Mouse (Mus musculus): ENCODE measurements around the gene C1qtnf1. TPM values are rescaled to one million over a fixed set of nuclear protein-coding genes. Genes with fewer than 3 reads are reported as not detected.

The C1qtnf1 gene
- total and polyA plus RNA-seq, 3 experiments, result 15.2 to 16.0 (median 15.3) TPM

- Histone ChIP-seq H3K36me3 (ENCODE audit: control insufficient read depth, insufficient read depth, low read length) (no peaks in the 10 kb centered on the region), H3K27ac (no peak overlapping the region), H3K79me2 (replicated peaks; ENCODE audit: control insufficient read depth, insufficient read depth, low read length) (no peaks in the 10 kb centered on the region), H3K4me3 (no peak overlapping the region), H3K27me3 (ENCODE audit: control insufficient read depth, insufficient read depth, low read length) (no peaks in the 10 kb centered on the region; the same call in 1 of the 2 replicates), H3K4me1 (ENCODE audit: control insufficient read depth, insufficient read depth, low read length) (no peaks in the 10 kb centered on the region; the same call in 1 of the 2 replicates), H3K9ac (ENCODE audit: low read depth, low read length) (no peak overlapping the region)
- no peak for DNase-seq
- 63% methylated on average over 12 of the region's 12 CpGs for WGBS
- intact Hi-C loops (cut with DNase I), result no loop called here
- TF ChIP-seq EP300 (IDR thresholded peaks at IDR 0.05; ENCODE audit: insufficient read depth, low read depth, low read length) (no peak), CTCF (IDR thresholded peaks at IDR 0.05) (no peak), POLR2A (IDR thresholded peaks at IDR 0.05; ENCODE audit: insufficient read depth, low read depth, low read length) (no peak)
Measured at GRCm38 (mm10) chr11:118494001-118494737, 66.2 kb downstream of the C1qtnf1 start.

- TF ChIP-seq EP300 (IDR thresholded peaks at IDR 0.05; ENCODE audit: insufficient read depth, low read depth, low read length), result no peak
- no peak for TF ChIP-seq POLR2A (IDR thresholded peaks at IDR 0.05; ENCODE audit: insufficient read depth, low read depth, low read length)
- TF ChIP-seq CTCF (IDR thresholded peaks at IDR 0.05), result no peak
- intact Hi-C loops (cut with DNase I), result no loop called here
Measured at GRCm38 (mm10) chr11:118495065-118495464, 67.1 kb downstream of the C1qtnf1 start.

GRCm38 (mm10) chr11:118496066-118496689 lies 68.2 kb downstream of the C1qtnf1 start:
- H3K9ac ChIP-seq (ENCODE audit: low read depth, low read length), result no peak overlapping the region
- WGBS, result 70% methylated on average over 20 of the region's 20 CpGs
- intact Hi-C loops (cut with DNase I), result no loop called here
- TF ChIP-seq EP300 (IDR thresholded peaks at IDR 0.05; ENCODE audit: insufficient read depth, low read depth, low read length) (no peak), CTCF (IDR thresholded peaks at IDR 0.05) (no peak), POLR2A (IDR thresholded peaks at IDR 0.05; ENCODE audit: insufficient read depth, low read depth, low read length) (no peak)
- H3K27me3 ChIP-seq (ENCODE audit: control insufficient read depth, insufficient read depth, low read length), result no peaks in the 10 kb centered on the region; the same call in 1 of the 2 replicates
- H3K27ac ChIP-seq, result no peak overlapping the region
- H3K79me2 ChIP-seq (replicated peaks; ENCODE audit: control insufficient read depth, insufficient read depth, low read length), result no peaks in the 10 kb centered on the region
- H3K4me1 ChIP-seq (ENCODE audit: control insufficient read depth, insufficient read depth, low read length), result no peaks in the 10 kb centered on the region; the same call in 1 of the 2 replicates
- DNase-seq, result no peak
- H3K36me3 ChIP-seq (ENCODE audit: control insufficient read depth, insufficient read depth, low read length), result no peaks in the 10 kb centered on the region
- H3K4me3 ChIP-seq, result no peak overlapping the region

More at GRCm38 (mm10) chr11:118495065-118495464, 67.1 kb downstream of the C1qtnf1 start:
- Histone ChIP-seq H3K36me3 (ENCODE audit: control insufficient read depth, insufficient read depth, low read length) (no peaks in the 10 kb centered on the region), H3K9ac (ENCODE audit: low read depth, low read length) (no peak overlapping the region), H3K4me1 (ENCODE audit: control insufficient read depth, insufficient read depth, low read length) (no peaks in the 10 kb centered on the region; the same call in 1 of the 2 replicates), H3K4me3 (no peak overlapping the region), H3K27me3 (ENCODE audit: control insufficient read depth, insufficient read depth, low read length) (no peaks in the 10 kb centered on the region; the same call in 1 of the 2 replicates), H3K79me2 (replicated peaks; ENCODE audit: control insufficient read depth, insufficient read depth, low read length) (no peaks in the 10 kb centered on the region), H3K27ac (no peak overlapping the region)
- WGBS, result 67% methylated on average over 5 of the region's 5 CpGs
- DNase-seq, result no peak

Other genes with a start within 250 kb of the C1qtnf1 start
- 10 to 100 TPM; 54.1 to 56.0 TPM for gene Cyth1, start 179.6 kb upstream of the C1qtnf1 start, total RNA-seq (2021)
- 30.7 and 39.6 TPM in 2 replicates for gene Cyth1, start 179.6 kb upstream of the C1qtnf1 start, polyA plus RNA-seq (2012; rRNA removed)
- 10 to 100 TPM; 13.1 to 15.5 TPM for gene Usp36, start 138.0 kb upstream of the C1qtnf1 start, total RNA-seq (2021)
- gene Usp36, start 138.0 kb upstream of the C1qtnf1 start, polyA plus RNA-seq (2012; rRNA removed), result 10.3 and 14.6 TPM in 2 replicates
- gene Cep295nl, start 85.7 kb upstream of the C1qtnf1 start, total RNA-seq (2021), result under 1 TPM; 0.32 to 0.65 TPM
- gene Cep295nl, start 85.7 kb upstream of the C1qtnf1 start, polyA plus RNA-seq (2012; rRNA removed), result 0.15 and 0.18 TPM in 2 replicates
- gene Timp2, start 72.5 kb upstream of the C1qtnf1 start, total RNA-seq (2021), result 100 to 1,000 TPM in 1 of 2 experiments, 10 to 100 TPM in 1; 99.2 to 109 TPM
- gene Timp2, start 72.5 kb upstream of the C1qtnf1 start, polyA plus RNA-seq (2012; rRNA removed), result 98.9 and 121 TPM in 2 replicates
- 10 to 100 TPM; 20.2 to 28.6 TPM for gene Lgals3bp, start 26.1 kb upstream of the C1qtnf1 start, total RNA-seq (2021)
- gene Lgals3bp, start 26.1 kb upstream of the C1qtnf1 start, polyA plus RNA-seq (2012; rRNA removed), result 112 and 121 TPM in 2 replicates
- 10 to 100 TPM; 17.7 to 18.2 TPM for gene Cant1, start 9.1 kb upstream of the C1qtnf1 start, total RNA-seq (2021)
- gene Cant1, start 9.1 kb upstream of the C1qtnf1 start, polyA plus RNA-seq (2012; rRNA removed), result 21.6 and 23.4 TPM in 2 replicates
- 1 to 10 TPM; 4.4 to 5.4 TPM for gene Engase, start 48.6 kb downstream of the C1qtnf1 start, total RNA-seq (2021)
- 5.2 and 7.3 TPM in 2 replicates for gene Engase, start 48.6 kb downstream of the C1qtnf1 start, polyA plus RNA-seq (2012; rRNA removed)